Mouse (Mus musculus): ENCODE measurements at regions not wholly inside any gene's neighbourhood (a gene's known extent, or its start where the extent isn't known, plus 50 kb on each side); places are given as distances from the start of the nearest gene placed in this dataset.

DNA sequence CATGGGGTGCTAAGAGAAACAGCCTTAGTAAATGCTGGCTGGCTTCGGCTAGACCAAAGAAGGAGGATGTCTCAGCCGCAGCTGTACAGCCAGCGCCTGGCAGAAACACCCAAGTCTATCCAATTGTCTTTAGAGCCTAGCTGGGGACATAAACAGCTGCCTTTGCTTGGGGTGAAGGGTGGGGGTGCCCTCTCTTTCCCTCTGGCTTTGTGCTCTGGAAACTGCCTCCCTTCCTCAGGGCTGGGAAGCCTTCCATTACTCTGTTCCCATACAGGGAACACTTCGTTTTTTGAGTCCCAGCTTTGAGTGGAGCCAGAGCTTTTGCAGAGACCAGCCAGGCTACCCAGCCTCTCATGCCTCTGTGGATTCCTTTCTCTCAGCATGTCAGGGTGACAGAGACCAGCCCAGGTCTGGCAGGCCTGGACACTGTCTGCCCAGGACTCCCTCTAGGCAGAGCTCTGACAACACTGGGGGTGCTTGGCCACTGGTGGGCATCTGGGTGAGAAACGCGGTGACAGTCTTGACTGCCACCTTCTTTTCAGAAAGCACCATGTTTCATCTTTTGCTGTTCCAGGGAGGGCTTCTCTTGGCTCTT, 421.2 kb upstream of the Tbx3 start:
- TF ChIP-seq MYOG (IDR thresholded peaks at IDR 0.05; ENCODE audit: control insufficient read depth, extremely low read depth, insufficient read length) (no peak), CTCF (IDR thresholded peaks at IDR 0.05; ENCODE audit: control insufficient read depth, insufficient read depth, insufficient read length) (no peak), MYOD1 (IDR thresholded peaks at IDR 0.05; ENCODE audit: control insufficient read depth, insufficient read length, low read depth) (no peak), MAX (IDR thresholded peaks at IDR 0.05) (no peak)
